Mouse (Mus musculus) neural tube, embryonic 12.5 days (tissue): ENCODE data around the gene Cisd3. TPM values are rescaled to one million over a fixed set of nuclear protein-coding genes. Genes with fewer than 3 reads are reported as not detected.
"Not testable (repeated sequence)": the region's sequence is repeated elsewhere in the genome, so short reads cannot be mapped to it uniquely, and the experiment has no call there.

ENCODE experiments used
- ATAC-seq: fragments of 200-750 bp; cut with Nextera tagmentation; 2 replicates; pipeline ENCODE4 v1.8.0; 2017; ENCODE audit warnings: low read depth, mild to moderate bottlenecking, moderate TSS enrichment, moderate library complexity; ENCODE audit not compliant: low FRiP score
- H3K27ac ChIP-seq: fragments of 300-500 bp; sonication (generic); 2 replicates; pipeline ENCODE4 v1.5.1; 2016
- H3K27me3 ChIP-seq: fragments of 300-500 bp; sonication (generic); replicated peaks from 2 replicates; pipeline ENCODE4 v1.6.1; 2016; ENCODE audit warnings: mild to moderate bottlenecking
- H3K36me3 ChIP-seq: fragments of 300-500 bp; sonication (generic); 2 replicates; pipeline ENCODE4 v1.6.1; 2016; ENCODE audit warnings: mild to moderate bottlenecking
- H3K4me1 ChIP-seq: fragments of 300-500 bp; sonication (generic); 2 replicates; pipeline ENCODE4 v1.6.1; 2016
- H3K4me2 ChIP-seq: fragments of 300-500 bp; sonication (generic); replicated peaks from 2 replicates; pipeline ENCODE4 v1.6.1; 2016; ENCODE audit warnings: mild to moderate bottlenecking
- H3K4me3 ChIP-seq: fragments of 300-500 bp; sonication (generic); 2 replicates; pipeline ENCODE4 v1.5.1; 2016
- H3K9ac ChIP-seq: fragments of 300-500 bp; sonication (generic); 2 replicates; pipeline ENCODE4 v1.6.1; 2016; ENCODE audit warnings: mild to moderate bottlenecking
- H3K9me3 ChIP-seq: fragments of 300-500 bp; sonication (generic); 2 replicates; pipeline ENCODE4 v1.6.1; 2016; ENCODE audit warnings: mild to moderate bottlenecking
- WGBS: fragments of 180-500 bp; shearing (Covaris S2); methylation state at CpG from one replicate; pipeline ENCODE4 v1.1.7; 2016; 5-methylcytosine and 5-hydroxymethylcytosine counted together
- polyA plus RNA-seq: library from polyadenylated mRNA; unstranded; fragments of >200 nt; fragmentation: Nextera tagmentation; extraction: Ambion mirVana; gene quantifications from 2 replicates; pipeline ENCODE4 v1.2.1, GENCODE M21; 2016

The Cisd3 gene
- polyA plus RNA-seq, 1 experiment from 2014 or later: 25.6 TPM

GRCm38 (mm10) chr11:97703039-97703826 lies 17.6 kb downstream of the Cisd3 start, which contains the start of gene Psmb3:
Gene Psmb3, plus strand, starts transcription at chr11:97703399.
- no peak within 1 kb of the TSS for H3K27ac ChIP-seq
- peak within 1 kb of the TSS; percentile 81 for H3K4me2 ChIP-seq
- under 1% methylated on average over 35 of the region's 35 CpGs for WGBS
- H3K9ac ChIP-seq: peak within 1 kb of the TSS; percentile 80
- no peaks in the 10 kb centered on the region for H3K9me3 ChIP-seq
- peak within 1 kb of the TSS; percentile 83 for H3K4me3 ChIP-seq
- H3K36me3 ChIP-seq: peaks cover 25% of the 10 kb centered on the region
- peaks cover 29% of the 10 kb centered on the region for H3K4me1 ChIP-seq
- H3K27me3 ChIP-seq: no peaks in the 10 kb centered on the region
- peak; percentile 74 for ATAC-seq

- not testable (repeated sequence) for H3K27ac ChIP-seq, H3K4me2 ChIP-seq, H3K9ac ChIP-seq, H3K4me1 ChIP-seq, H3K27me3 ChIP-seq, ATAC-seq, H3K9me3 ChIP-seq, H3K4me3 ChIP-seq
- WGBS: 79% methylated on average over 2 of the region's 2 CpGs
- peaks cover 78% of the 10 kb centered on the region for H3K36me3 ChIP-seq
Observed at GRCm38 (mm10) chr11:97710067-97710466, 24.4 kb downstream of the Cisd3 start.

- no peaks in the 10 kb centered on the region for H3K4me1 ChIP-seq
- no peaks in the 10 kb centered on the region for H3K27me3 ChIP-seq
- H3K4me3 ChIP-seq: no peak overlapping the region
- WGBS: 89% methylated on average over 13 of the region's 13 CpGs
- H3K9ac ChIP-seq: no peak overlapping the region
- H3K9me3 ChIP-seq: no peaks in the 10 kb centered on the region
- no peak overlapping the region for H3K27ac ChIP-seq
- H3K4me2 ChIP-seq: no peak overlapping the region
- ATAC-seq: no peak
- H3K36me3 ChIP-seq: peaks cover 75% of the 10 kb centered on the region
Observed at GRCm38 (mm10) chr11:97711200-97711900, 25.7 kb downstream of the Cisd3 start.

GRCm38 (mm10) chr11:97712286-97712685 lies 26.7 kb downstream of the Cisd3 start:
- WGBS: 94% methylated on average over 15 of the region's 15 CpGs
- no peak overlapping the region for H3K9ac ChIP-seq
- no peak for ATAC-seq
- H3K4me1 ChIP-seq: no peaks in the 10 kb centered on the region
- H3K4me3 ChIP-seq: no peak overlapping the region
- H3K9me3 ChIP-seq: no peaks in the 10 kb centered on the region
- no peak overlapping the region for H3K27ac ChIP-seq
- H3K36me3 ChIP-seq: peaks cover 72% of the 10 kb centered on the region
- no peak overlapping the region for H3K4me2 ChIP-seq
- no peaks in the 10 kb centered on the region for H3K27me3 ChIP-seq

GRCm38 (mm10) chr11:97713896-97714295 lies 28.3 kb downstream of the Cisd3 start:
- no peak overlapping the region for H3K9ac ChIP-seq
- no peak overlapping the region for H3K4me2 ChIP-seq
- 91% methylated on average over 8 of the region's 8 CpGs for WGBS
- H3K27me3 ChIP-seq: no peaks in the 10 kb centered on the region
- no peaks in the 10 kb centered on the region for H3K4me1 ChIP-seq
- H3K36me3 ChIP-seq: peaks cover 75% of the 10 kb centered on the region
- no peak overlapping the region for H3K4me3 ChIP-seq
- H3K9me3 ChIP-seq: no peaks in the 10 kb centered on the region
- no peak for ATAC-seq
- no peak overlapping the region for H3K27ac ChIP-seq

GRCm38 (mm10) chr11:97714356-97714755 lies 28.7 kb downstream of the Cisd3 start:
- H3K9ac ChIP-seq: no peak overlapping the region
- H3K9me3 ChIP-seq: no peaks in the 10 kb centered on the region
- 94% methylated on average over 3 of the region's 3 CpGs for WGBS
- H3K27ac ChIP-seq: no peak overlapping the region
- H3K36me3 ChIP-seq: peaks cover 75% of the 10 kb centered on the region
- ATAC-seq: no peak
- H3K27me3 ChIP-seq: no peaks in the 10 kb centered on the region
- no peak overlapping the region for H3K4me3 ChIP-seq
- H3K4me2 ChIP-seq: no peak overlapping the region
- no peaks in the 10 kb centered on the region for H3K4me1 ChIP-seq

GRCm38 (mm10) chr11:97714784-97715760 lies 29.4 kb downstream of the Cisd3 start:
- H3K4me3 ChIP-seq: no peak overlapping the region
- H3K27ac ChIP-seq: no peak overlapping the region
- H3K4me1 ChIP-seq: no peaks in the 10 kb centered on the region
- H3K36me3 ChIP-seq: peaks cover 82% of the 10 kb centered on the region
- no peaks in the 10 kb centered on the region for H3K27me3 ChIP-seq
- no peak overlapping the region for H3K9ac ChIP-seq
- H3K4me2 ChIP-seq: no peak overlapping the region
- H3K9me3 ChIP-seq: no peaks in the 10 kb centered on the region
- WGBS: 93% methylated on average over 14 of the region's 14 CpGs
- no peak for ATAC-seq

- Histone ChIP-seq H3K27me3 (no peaks in the 10 kb centered on the region), H3K4me2 (no peak overlapping the region), H3K36me3 (peaks cover 89% of the 10 kb centered on the region), H3K27ac (no peak overlapping the region), H3K9ac (no peak overlapping the region), H3K4me3 (no peak overlapping the region), H3K4me1 (no peaks in the 10 kb centered on the region), H3K9me3 (no peaks in the 10 kb centered on the region)
- ATAC-seq: no peak
- 90% methylated on average over 8 of the region's 8 CpGs for WGBS
Observed at GRCm38 (mm10) chr11:97716021-97716420, 30.4 kb downstream of the Cisd3 start.

- H3K4me1 ChIP-seq: no peaks in the 10 kb centered on the region
- WGBS: 89% methylated on average over 26 of the region's 26 CpGs
- H3K4me3 ChIP-seq: no peak overlapping the region
- no peaks in the 10 kb centered on the region for H3K27me3 ChIP-seq
- no peak overlapping the region for H3K27ac ChIP-seq
- peaks cover 90% of the 10 kb centered on the region for H3K36me3 ChIP-seq
- H3K9me3 ChIP-seq: peaks cover 6% of the 10 kb centered on the region; the same call in 1 of the 2 replicates
- no peak overlapping the region for H3K9ac ChIP-seq
- ATAC-seq: no peak
- H3K4me2 ChIP-seq: no peak overlapping the region
Observed at GRCm38 (mm10) chr11:97717369-97718280, 32.0 kb downstream of the Cisd3 start.

GRCm38 (mm10) chr11:97718281-97718860 lies 32.7 kb downstream of the Cisd3 start:
- WGBS: 85% methylated on average over 15 of the region's 15 CpGs
- H3K4me1 ChIP-seq: no peaks in the 10 kb centered on the region
- peaks cover 6% of the 10 kb centered on the region; the same call in 1 of the 2 replicates for H3K9me3 ChIP-seq
- no peak overlapping the region for H3K9ac ChIP-seq
- ATAC-seq: no peak
- H3K27ac ChIP-seq: no peak overlapping the region
- H3K36me3 ChIP-seq: peaks cover 86% of the 10 kb centered on the region
- no peak overlapping the region for H3K4me3 ChIP-seq
- no peaks in the 10 kb centered on the region for H3K27me3 ChIP-seq
- no peak overlapping the region for H3K4me2 ChIP-seq

GRCm38 (mm10) chr11:97719041-97719440 lies 33.4 kb downstream of the Cisd3 start:
- H3K4me3 ChIP-seq: no peak overlapping the region
- no peak for ATAC-seq
- peaks cover 6% of the 10 kb centered on the region; the same call in 1 of the 2 replicates for H3K9me3 ChIP-seq
- H3K27ac ChIP-seq: no peak overlapping the region
- no peak overlapping the region for H3K9ac ChIP-seq
- H3K27me3 ChIP-seq: no peaks in the 10 kb centered on the region
- no peak overlapping the region for H3K4me2 ChIP-seq
- 92% methylated on average over 4 of the region's 4 CpGs for WGBS
- peaks cover 86% of the 10 kb centered on the region for H3K36me3 ChIP-seq
- no peaks in the 10 kb centered on the region for H3K4me1 ChIP-seq
